Mouse (Mus musculus) embryonic facial prominence, embryonic 11.5 days (tissue): ENCODE data around the gene Mef2a. TPM values are rescaled to one million over a fixed set of nuclear protein-coding genes. Genes with fewer than 3 reads are reported as not detected.
"Not testable (repeated sequence)": the region's sequence is repeated elsewhere in the genome, so short reads cannot be mapped to it uniquely, and the experiment has no call there.

Source experiments
- ATAC-seq: fragments of 200-750 bp; cut with Nextera tagmentation; replicated peaks from 2 replicates; pipeline ENCODE4 v1.8.0; 2017; ENCODE audit warnings: low read depth; ENCODE audit not compliant: insufficient number of reproducible peaks, low FRiP score, low TSS enrichment
- DNase-seq: peaks from one replicate; pipeline ENCODE4 v3.0.0-alpha.2; 2015; ENCODE audit warnings: low spot score
- H3K27ac ChIP-seq: fragments of 300-500 bp; sonication (generic); replicated peaks from 2 replicates; pipeline ENCODE4 v1.5.1; 2014; ENCODE audit warnings: mild to moderate bottlenecking, low read depth, low read length, control low read depth
- H3K27me3 ChIP-seq: fragments of 300-500 bp; sonication (generic); 2 replicates; pipeline ENCODE4 v1.6.1; 2014; ENCODE audit warnings: mild to moderate bottlenecking, low read length, moderate library complexity, mixed read lengths; ENCODE audit not compliant: control insufficient read depth, insufficient read depth
- H3K36me3 ChIP-seq: fragments of 300-500 bp; sonication (generic); replicated peaks from 2 replicates; pipeline ENCODE4 v1.6.1; 2014; ENCODE audit warnings: low read depth, mild to moderate bottlenecking, low read length, moderate library complexity, mixed read lengths; ENCODE audit not compliant: control insufficient read depth, insufficient read depth
- H3K4me1 ChIP-seq: fragments of 300-500 bp; sonication (generic); 2 replicates; pipeline ENCODE4 v1.6.1; 2014; ENCODE audit warnings: low read length, mixed read lengths; ENCODE audit not compliant: control insufficient read depth, insufficient read depth
- H3K4me2 ChIP-seq: fragments of 300-500 bp; sonication (generic); 2 replicates; pipeline ENCODE4 v1.6.1; 2014; ENCODE audit warnings: low read depth, mild to moderate bottlenecking, control low read depth, low read length, moderate library complexity
- H3K4me3 ChIP-seq: fragments of 300-500 bp; sonication (generic); 2 replicates; pipeline ENCODE4 v1.5.1; 2014; ENCODE audit warnings: low read depth, low read length, control low read depth
- H3K9ac ChIP-seq: fragments of 300-500 bp; sonication (generic); replicated peaks from 2 replicates; pipeline ENCODE4 v1.6.1; 2014; ENCODE audit warnings: mild to moderate bottlenecking, control low read depth, low read length
- H3K9me3 ChIP-seq: fragments of 300-500 bp; sonication (generic); replicated peaks from 2 replicates; pipeline ENCODE4 v1.6.1; 2016; ENCODE audit warnings: mild to moderate bottlenecking, low read length, inconsistent platforms, mixed read lengths; ENCODE audit not compliant: control insufficient read depth
- WGBS: fragments of 180-500 bp; shearing (Covaris S2); extraction: QIAGEN DNeasy Blood & Tissue Kit; methylation state at CpG from one replicate; pipeline ENCODE4 v1.1.7; 2014; 5-methylcytosine and 5-hydroxymethylcytosine counted together
- polyA plus RNA-seq: library from polyadenylated mRNA; unstranded; fragments of >200 nt; fragmentation: Nextera tagmentation; extraction: Ambion mirVana; gene quantifications from 2 replicates; pipeline ENCODE4 v1.2.1, GENCODE M21; 2014

The Mef2a gene
- polyA plus RNA-seq, 1 experiment from 2014 or later, result 29.4 TPM

DNA sequence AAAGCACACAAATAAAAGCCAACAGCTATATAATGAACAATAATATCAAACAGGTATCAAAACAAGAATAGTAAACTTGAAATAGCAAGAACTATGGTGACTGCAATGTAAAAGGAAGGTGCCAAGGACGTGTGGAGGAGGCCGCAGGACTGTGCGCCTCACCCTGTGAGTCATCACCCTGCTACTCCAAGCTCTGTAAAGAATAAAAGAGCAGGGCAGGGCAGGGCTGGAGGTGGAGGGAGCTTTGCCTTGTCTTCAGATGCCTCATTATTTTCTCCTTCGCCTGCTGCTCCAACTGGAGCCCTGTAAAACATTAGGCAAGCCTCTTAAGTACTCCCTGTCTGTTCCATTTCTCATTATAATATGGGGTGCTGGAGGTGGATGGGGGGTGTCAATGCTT is 85.2 kb downstream of the Mef2a start:
- H3K4me3 ChIP-seq, result no peak overlapping the region
- no peak for DNase-seq
- H3K4me1 ChIP-seq, result no peaks in the 10 kb centered on the region
- 88% methylated on average over 4 of the region's 4 CpGs for WGBS
- no peaks in the 10 kb centered on the region for H3K27me3 ChIP-seq
- H3K36me3 ChIP-seq, result no peaks in the 10 kb centered on the region; the same call in 1 of the 2 replicates
- no peak overlapping the region for H3K4me2 ChIP-seq
- no peak for ATAC-seq
- no peak overlapping the region for H3K9ac ChIP-seq
- no peaks in the 10 kb centered on the region for H3K9me3 ChIP-seq
- no peak overlapping the region for H3K27ac ChIP-seq

DNA sequence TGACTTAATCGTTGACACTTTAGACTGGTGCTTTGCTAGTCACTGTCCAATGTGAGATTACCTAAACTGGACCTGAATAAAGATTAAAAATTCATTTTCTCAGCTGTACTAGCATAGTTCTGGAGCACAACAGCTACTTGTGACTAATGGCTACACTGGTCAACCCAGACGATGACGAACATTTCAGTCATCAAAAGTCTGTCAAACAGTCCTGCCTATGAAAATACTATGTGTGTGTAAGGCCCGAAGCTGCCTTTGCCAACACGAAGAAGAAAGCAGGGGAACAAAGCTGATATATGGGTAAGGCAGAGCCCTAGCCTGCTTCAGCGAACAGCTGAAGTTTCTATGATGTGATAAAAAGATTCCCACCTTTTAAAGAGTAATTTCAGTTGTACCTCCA is 89.1 kb downstream of the Mef2a start:
- no peaks in the 10 kb centered on the region for H3K4me1 ChIP-seq
- no peaks in the 10 kb centered on the region for H3K9me3 ChIP-seq
- H3K36me3 ChIP-seq, result no peaks in the 10 kb centered on the region; the same call in 1 of the 2 replicates
- no peak overlapping the region for H3K4me3 ChIP-seq
- H3K4me2 ChIP-seq, result no peak overlapping the region
- no peak overlapping the region for H3K27ac ChIP-seq
- H3K27me3 ChIP-seq, result no peaks in the 10 kb centered on the region
- H3K9ac ChIP-seq, result no peak overlapping the region
- no peak for DNase-seq
- ATAC-seq, result no peak
- 92% methylated on average over 6 of the region's 6 CpGs for WGBS

DNA sequence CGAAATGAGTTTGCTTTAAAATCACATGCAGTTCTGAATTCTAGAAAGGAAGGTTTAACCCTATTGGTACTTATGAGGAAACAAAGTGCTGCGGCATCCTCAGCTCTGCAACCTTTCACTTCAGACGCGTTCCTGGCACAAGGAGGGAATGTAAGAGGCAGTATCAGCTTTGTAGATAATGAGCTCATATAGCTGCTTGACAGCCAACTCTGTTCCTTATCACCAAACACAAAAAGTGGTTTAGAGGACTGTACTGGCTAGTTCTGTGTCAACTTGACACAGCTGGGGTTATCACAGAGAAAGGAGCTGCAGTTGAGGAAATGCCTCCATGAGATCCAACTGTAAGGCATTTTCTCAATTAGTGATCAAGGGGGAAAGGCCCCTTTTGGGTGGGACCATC is 102.2 kb downstream of the Mef2a start:
- not testable (repeated sequence) for H3K4me3 ChIP-seq, H3K9me3 ChIP-seq, H3K9ac ChIP-seq, H3K4me1 ChIP-seq, H3K4me2 ChIP-seq, DNase-seq, ATAC-seq, H3K36me3 ChIP-seq, H3K27me3 ChIP-seq, H3K27ac ChIP-seq
- WGBS, result 89% methylated on average over 4 of the region's 4 CpGs

DNA sequence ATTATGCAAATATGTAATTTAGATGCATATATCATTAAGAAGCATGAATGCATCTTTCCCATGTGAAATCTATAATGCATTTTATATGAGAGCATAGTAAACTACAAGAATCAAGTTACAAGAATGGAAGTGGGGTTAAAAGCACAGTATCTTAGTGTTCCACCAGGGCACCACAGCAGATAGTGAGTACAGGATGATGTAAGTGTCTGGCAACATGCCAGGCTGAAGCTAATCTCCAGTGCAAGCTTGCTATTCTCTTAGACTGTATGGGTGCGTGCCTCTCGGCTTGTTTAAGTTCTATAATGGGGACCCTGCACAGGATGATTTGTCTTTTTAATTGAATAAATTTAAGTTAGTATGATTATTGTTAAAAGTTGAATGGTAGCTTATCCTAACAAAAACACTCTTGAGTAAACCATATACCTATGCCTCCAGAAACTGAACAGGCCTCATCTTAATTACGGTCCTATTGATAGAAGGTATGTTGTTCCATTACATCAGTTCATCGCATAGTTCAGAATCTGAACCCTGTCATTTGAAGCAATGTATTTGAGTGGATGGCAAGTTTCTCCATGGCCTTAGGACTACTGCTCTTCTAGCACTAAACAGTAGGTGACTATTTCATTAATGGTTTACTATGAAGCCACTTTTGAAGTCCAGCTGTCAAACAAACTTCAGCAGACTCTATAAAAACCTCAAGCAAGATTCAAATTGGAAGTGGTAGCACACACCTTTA is 112.7 kb downstream of the Mef2a start:
- H3K27me3 ChIP-seq, result no peaks in the 10 kb centered on the region
- no peak overlapping the region for H3K4me2 ChIP-seq
- H3K9me3 ChIP-seq, result no peaks in the 10 kb centered on the region
- H3K4me1 ChIP-seq, result no peaks in the 10 kb centered on the region
- H3K36me3 ChIP-seq, result no peaks in the 10 kb centered on the region; the same call in 1 of the 2 replicates
- no peak overlapping the region for H3K4me3 ChIP-seq
- DNase-seq, result peak; percentile 45
- H3K27ac ChIP-seq, result no peak overlapping the region
- H3K9ac ChIP-seq, result no peak overlapping the region
- 90% methylated on average over 4 of the region's 4 CpGs for WGBS
- ATAC-seq, result no peak

DNA sequence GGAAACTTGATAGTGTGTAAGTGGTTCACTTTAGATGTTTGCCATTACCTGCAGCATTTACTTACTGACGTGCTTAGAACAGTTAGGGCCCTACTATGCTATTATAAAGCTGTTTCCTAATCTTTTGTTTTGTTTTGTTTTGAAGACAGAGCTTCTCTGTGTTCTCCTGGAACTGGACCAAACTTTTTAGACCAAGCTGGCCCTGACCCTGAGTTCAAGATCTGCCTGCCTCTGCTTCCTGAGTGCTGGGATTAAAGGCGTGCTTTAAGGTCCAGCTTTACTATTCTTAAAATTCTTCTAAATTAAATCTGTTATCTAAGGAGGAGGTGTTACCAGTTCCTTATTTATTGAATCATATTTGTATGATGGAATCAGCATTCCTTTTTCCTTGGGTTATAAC is 126.6 kb downstream of the Mef2a start:
- no peak overlapping the region for H3K27ac ChIP-seq
- no peak for DNase-seq
- no peaks in the 10 kb centered on the region for H3K4me1 ChIP-seq
- no peaks in the 10 kb centered on the region for H3K36me3 ChIP-seq
- no peak for ATAC-seq
- H3K4me3 ChIP-seq, result no peak overlapping the region
- no peaks in the 10 kb centered on the region for H3K27me3 ChIP-seq
- WGBS, result 67% methylated on average over 2 of the region's 2 CpGs
- no peaks in the 10 kb centered on the region for H3K9me3 ChIP-seq
- H3K9ac ChIP-seq, result no peak overlapping the region
- H3K4me2 ChIP-seq, result no peak overlapping the region

DNA sequence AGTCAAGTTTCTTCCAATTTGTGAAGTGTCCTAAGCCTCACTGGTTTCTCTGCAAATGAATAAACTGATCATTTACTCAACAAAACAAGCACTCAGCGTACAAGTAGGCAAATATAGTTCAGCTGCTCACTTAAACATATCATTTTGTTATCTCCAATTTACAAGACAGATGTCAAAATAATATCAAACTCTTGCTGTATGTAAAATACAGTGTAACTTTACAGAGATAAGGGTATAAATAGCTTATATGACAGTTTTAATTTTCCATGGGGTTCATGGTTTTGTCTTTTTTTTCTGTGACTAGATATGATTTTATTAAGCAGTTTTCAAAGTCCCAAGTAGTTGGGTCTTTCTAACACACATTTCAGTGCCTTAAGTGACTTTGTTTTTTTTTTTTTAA is 127.4 kb downstream of the Mef2a start:
- WGBS, result 96% methylated on average over 1 of the region's 1 CpGs
- no peaks in the 10 kb centered on the region for H3K36me3 ChIP-seq
- H3K9ac ChIP-seq, result no peak overlapping the region

DNA sequence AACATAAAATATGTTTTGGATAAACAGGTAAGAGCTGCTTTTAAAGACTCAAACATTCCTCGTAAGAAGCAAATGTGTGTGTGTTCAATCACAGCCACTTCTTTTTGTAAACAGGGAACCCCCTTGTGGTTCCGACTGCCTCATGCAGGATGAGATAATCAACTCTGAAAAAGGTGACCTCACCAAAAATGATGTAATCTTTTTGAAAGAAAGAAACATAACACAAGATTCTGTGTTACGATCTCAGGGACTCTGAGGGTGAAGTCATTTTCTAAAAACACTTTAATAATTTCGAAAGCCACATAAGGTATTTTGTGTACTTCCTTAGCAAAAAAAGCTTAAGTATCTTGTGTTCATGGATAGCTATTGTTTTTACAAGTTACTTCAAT is 128.8 kb downstream of the Mef2a start:
- no peak overlapping the region for H3K4me2 ChIP-seq
- H3K4me1 ChIP-seq, result no peaks in the 10 kb centered on the region
- peak; percentile 15 for DNase-seq
- H3K27me3 ChIP-seq, result no peaks in the 10 kb centered on the region
- 63% methylated on average over 4 of the region's 4 CpGs for WGBS
- H3K9me3 ChIP-seq, result no peaks in the 10 kb centered on the region
- H3K4me3 ChIP-seq, result no peak overlapping the region
- H3K36me3 ChIP-seq, result no peaks in the 10 kb centered on the region
- no peak overlapping the region for H3K27ac ChIP-seq
- no peak overlapping the region for H3K9ac ChIP-seq
- ATAC-seq, result no peak

More for the DNA sequence above, 127.4 kb downstream of the Mef2a start:
- Histone ChIP-seq H3K27ac (no peak overlapping the region), H3K4me2 (no peak overlapping the region), H3K4me3 (no peak overlapping the region), H3K27me3 (no peaks in the 10 kb centered on the region), H3K9me3 (no peaks in the 10 kb centered on the region), H3K4me1 (no peaks in the 10 kb centered on the region)
- ATAC-seq, result no peak
- DNase-seq, result no peak

DNA sequence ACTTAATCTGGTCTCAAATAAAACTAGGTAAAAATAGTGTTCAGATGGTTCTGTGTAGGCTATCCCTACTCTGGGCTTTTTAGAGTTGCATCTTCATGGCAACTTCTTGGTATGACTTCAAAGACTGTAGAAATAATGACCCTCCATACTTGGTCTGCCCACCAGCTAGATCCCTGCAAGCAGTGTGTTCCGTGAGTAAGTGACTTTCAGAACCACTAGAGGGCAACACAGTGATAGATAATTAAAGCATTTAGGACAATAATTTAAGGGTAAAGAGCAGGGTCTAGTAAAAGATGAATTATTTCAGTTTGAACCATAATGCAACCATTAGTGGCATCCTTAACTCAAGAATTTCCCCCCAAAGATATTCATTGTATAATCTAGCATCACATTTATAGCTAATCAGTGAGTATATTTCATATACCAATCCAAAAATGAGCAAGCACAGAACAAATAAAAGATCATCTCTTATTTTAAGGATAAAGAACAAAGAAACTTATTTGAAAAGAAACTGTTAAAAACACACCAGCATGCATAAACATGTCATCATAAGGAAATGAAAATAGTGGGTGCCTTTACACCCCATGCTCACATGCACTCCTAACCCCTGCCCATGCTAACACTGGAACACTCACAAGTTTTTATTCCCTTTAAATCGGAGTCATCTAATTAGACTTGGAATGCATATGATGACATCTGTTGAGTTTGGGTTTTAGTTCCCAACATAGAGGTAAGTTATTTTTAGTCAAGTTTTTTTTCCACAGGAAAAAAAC is 129.4 kb downstream of the Mef2a start:
- peak; percentile 68 for DNase-seq
- H3K9me3 ChIP-seq, result no peaks in the 10 kb centered on the region
- H3K9ac ChIP-seq, result no peak overlapping the region
- H3K4me3 ChIP-seq, result no peak overlapping the region
- no peak for ATAC-seq
- H3K27me3 ChIP-seq, result no peaks in the 10 kb centered on the region
- H3K36me3 ChIP-seq, result no peaks in the 10 kb centered on the region
- no peak overlapping the region for H3K4me2 ChIP-seq
- 51% methylated on average over 2 of the region's 2 CpGs for WGBS
- no peak overlapping the region for H3K27ac ChIP-seq
- no peaks in the 10 kb centered on the region for H3K4me1 ChIP-seq
